Mouse (Mus musculus) fibroblast of lung, adult 2 months (primary cell): ENCODE data around the gene Pakap.

ENCODE experiments used
- DNase-seq: peaks from one replicate; pipeline ENCODE4 v3.0.0-alpha.2; 2011; ENCODE audit warnings: low read depth

Gene Pakap

GRCm38 (mm10) chr4:57717354-57717753 lies 149.4 kb downstream of the Pakap start, which contains the start of gene Akap2:
Gene Akap2, plus strand, starts transcription at chr4:57717657.
- DNase-seq: no peak

- no peak for DNase-seq
Measured at GRCm38 (mm10) chr4:57719370-57719769, 151.4 kb downstream of the Pakap start.

GRCm38 (mm10) chr4:57720869-57721361 lies 152.9 kb downstream of the Pakap start:
- DNase-seq: no peak

GRCm38 (mm10) chr4:57722296-57722695 lies 154.3 kb downstream of the Pakap start:
- no peak for DNase-seq

- DNase-seq: no peak
Measured at GRCm38 (mm10) chr4:57723659-57724058, 155.7 kb downstream of the Pakap start.

- no peak for DNase-seq
Measured at GRCm38 (mm10) chr4:57725569-57725968, 157.6 kb downstream of the Pakap start.

GRCm38 (mm10) chr4:57728611-57729183 lies 160.7 kb downstream of the Pakap start:
- DNase-seq: no peak

- DNase-seq: no peak
Measured at GRCm38 (mm10) chr4:57730047-57730446, 162.1 kb downstream of the Pakap start.

GRCm38 (mm10) chr4:57730801-57731598 lies 163.0 kb downstream of the Pakap start:
- peak; percentile 32 for DNase-seq

- no peak for DNase-seq
Measured at GRCm38 (mm10) chr4:57732351-57732750, 164.4 kb downstream of the Pakap start.

- no peak for DNase-seq
Measured at GRCm38 (mm10) chr4:57733445-57733844, 165.5 kb downstream of the Pakap start.

- peak; percentile 97 for DNase-seq
Measured at GRCm38 (mm10) chr4:57735426-57735825, 167.4 kb downstream of the Pakap start.

GRCm38 (mm10) chr4:57738856-57739552 lies 171.0 kb downstream of the Pakap start:
- peak; percentile 91 for DNase-seq

GRCm38 (mm10) chr4:57743325-57743929 lies 175.4 kb downstream of the Pakap start:
- DNase-seq: no peak

GRCm38 (mm10) chr4:57750651-57751050 lies 182.7 kb downstream of the Pakap start:
- DNase-seq: no peak

- DNase-seq: no peak
Measured at GRCm38 (mm10) chr4:57751054-57751453, 183.1 kb downstream of the Pakap start.

- no peak for DNase-seq
Measured at GRCm38 (mm10) chr4:57751566-57751965, 183.6 kb downstream of the Pakap start.

- no peak for DNase-seq
Measured at GRCm38 (mm10) chr4:57755085-57755484, 187.1 kb downstream of the Pakap start.

- DNase-seq: no peak
Measured at GRCm38 (mm10) chr4:57757997-57758396, 190.0 kb downstream of the Pakap start.

- no peak for DNase-seq
Measured at GRCm38 (mm10) chr4:57762424-57762823, 194.4 kb downstream of the Pakap start.

- no peak for DNase-seq
Measured at GRCm38 (mm10) chr4:57764392-57764791, 196.4 kb downstream of the Pakap start.

GRCm38 (mm10) chr4:57764926-57765325 lies 196.9 kb downstream of the Pakap start:
- DNase-seq: no peak
